Mouse (Mus musculus) forebrain, embryonic 14.5 days (tissue): Measurements from ENCODE around the gene Dip2b. TPM values are rescaled to one million over a fixed set of nuclear protein-coding genes. Genes with fewer than 3 reads are reported as not detected.

Experiments used
- ATAC-seq: fragments of 200-750 bp; cut with Nextera tagmentation; 2 replicates; pipeline ENCODE4 v1.8.0; 2017; ENCODE audit warnings: mild to moderate bottlenecking, moderate library complexity
- DNase-seq: peaks from one replicate; pipeline ENCODE4 v3.0.0-alpha.2; 2015; ENCODE audit warnings: low spot score
- H3K27ac ChIP-seq: fragments of 300-500 bp; sonication (generic); 2 replicates; pipeline ENCODE4 v1.5.1; 2014; ENCODE audit warnings: low read depth, mild to moderate bottlenecking, control low read depth, low read length, moderate library complexity
- H3K27me3 ChIP-seq: fragments of 300-500 bp; sonication (generic); replicated peaks from 2 replicates; pipeline ENCODE4 v1.6.1; 2014; ENCODE audit warnings: low read length, control low read depth, mixed read lengths; ENCODE audit not compliant: control insufficient read depth, insufficient read depth
- H3K36me3 ChIP-seq: fragments of 300-500 bp; sonication (generic); 2 replicates; pipeline ENCODE4 v1.6.1; 2014; ENCODE audit warnings: low read length, control low read depth; ENCODE audit not compliant: control insufficient read depth, insufficient read depth
- H3K4me1 ChIP-seq: fragments of 300-500 bp; sonication (generic); 2 replicates; pipeline ENCODE4 v1.6.1; 2014; ENCODE audit warnings: antibody characterized with exemption, low read length, control low read depth; ENCODE audit not compliant: control insufficient read depth, insufficient read depth
- H3K4me2 ChIP-seq: fragments of 300-500 bp; sonication (generic); 2 replicates; pipeline ENCODE4 v1.6.1; 2014; ENCODE audit warnings: mild to moderate bottlenecking, control low read depth, low read length
- H3K4me3 ChIP-seq: fragments of 300-500 bp; sonication (generic); 2 replicates; pipeline ENCODE4 v1.5.1; 2014; ENCODE audit warnings: low read depth, low read length, control low read depth
- H3K9ac ChIP-seq: fragments of 300-500 bp; sonication (generic); 2 replicates; pipeline ENCODE4 v1.6.1; 2014; ENCODE audit warnings: mild to moderate bottlenecking, low read length, control low read depth, moderate library complexity
- H3K9me3 ChIP-seq: fragments of 300-500 bp; sonication (generic); replicated peaks from 2 replicates; pipeline ENCODE4 v1.6.1; 2016; ENCODE audit warnings: low read length, control low read depth, mixed read lengths; ENCODE audit not compliant: control insufficient read depth
- WGBS: fragments of 180-500 bp; shearing (Covaris S2); extraction: QIAGEN DNeasy Blood & Tissue Kit; methylation state at CpG from one replicate; pipeline ENCODE4 v1.1.7; 2014; 5-methylcytosine and 5-hydroxymethylcytosine counted together
- polyA plus RNA-seq: library from polyadenylated mRNA; unstranded; fragments of >200 nt; fragmentation: Nextera tagmentation; extraction: Ambion mirVana; gene quantifications from 2 replicates; pipeline ENCODE4 v1.2.1, GENCODE M21; 2014

Dip2b gene
- polyA plus RNA-seq, 1 experiment from 2014 or later: 16.3 TPM

- H3K9ac ChIP-seq: no peak overlapping the region
- H3K27ac ChIP-seq: no peak overlapping the region
- no peaks in the 10 kb centered on the region for H3K4me1 ChIP-seq
- 93% methylated on average over 5 of the region's 5 CpGs for WGBS
- H3K36me3 ChIP-seq: peaks cover 93% of the 10 kb centered on the region
- DNase-seq (peak; percentile 10), ATAC-seq (no peak)
- no peak overlapping the region for H3K4me2 ChIP-seq
- no peaks in the 10 kb centered on the region for H3K27me3 ChIP-seq
- no peaks in the 10 kb centered on the region for H3K9me3 ChIP-seq
- H3K4me3 ChIP-seq: no peak overlapping the region
Observed at GRCm38 (mm10) chr15:100188542-100188941, 150.1 kb downstream of the Dip2b start.

GRCm38 (mm10) chr15:100188962-100189404 lies 150.5 kb downstream of the Dip2b start:
- no peak overlapping the region for H3K9ac ChIP-seq
- peaks cover 94% of the 10 kb centered on the region for H3K36me3 ChIP-seq
- ATAC-seq (no peak), DNase-seq (no peak)
- no peaks in the 10 kb centered on the region for H3K4me1 ChIP-seq
- 88% methylated on average over 14 of the region's 14 CpGs for WGBS
- no peak overlapping the region for H3K27ac ChIP-seq
- H3K27me3 ChIP-seq: no peaks in the 10 kb centered on the region
- no peaks in the 10 kb centered on the region for H3K9me3 ChIP-seq
- no peak overlapping the region for H3K4me3 ChIP-seq
- no peak overlapping the region for H3K4me2 ChIP-seq

GRCm38 (mm10) chr15:100190083-100190482 lies 151.6 kb downstream of the Dip2b start:
- no peak for DNase-seq
- Histone ChIP-seq H3K36me3 (peaks cover 95% of the 10 kb centered on the region), H3K4me2 (no peak overlapping the region), H3K4me1 (no peaks in the 10 kb centered on the region), H3K9me3 (no peaks in the 10 kb centered on the region), H3K4me3 (no peak overlapping the region), H3K27me3 (no peaks in the 10 kb centered on the region), H3K27ac (no peak overlapping the region), H3K9ac (no peak overlapping the region)
- ATAC-seq: no peak
- WGBS: 95% methylated on average over 5 of the region's 5 CpGs

GRCm38 (mm10) chr15:100198983-100199745 lies 160.7 kb downstream of the Dip2b start:
- no peak for DNase-seq
- H3K36me3 ChIP-seq: peaks cover 91% of the 10 kb centered on the region
- WGBS: 90% methylated on average over 11 of the region's 11 CpGs

GRCm38 (mm10) chr15:100199790-100200189 lies 161.3 kb downstream of the Dip2b start:
- ATAC-seq: no peak
- peaks cover 91% of the 10 kb centered on the region for H3K36me3 ChIP-seq
- H3K4me3 ChIP-seq: no peak overlapping the region
- no peak overlapping the region for H3K27ac ChIP-seq
- H3K9ac ChIP-seq: no peak overlapping the region
- H3K4me1 ChIP-seq: no peaks in the 10 kb centered on the region
- no peak for DNase-seq
- no peaks in the 10 kb centered on the region for H3K27me3 ChIP-seq
- 81% methylated on average over 3 of the region's 3 CpGs for WGBS
- no peak overlapping the region for H3K4me2 ChIP-seq
- H3K9me3 ChIP-seq: no peaks in the 10 kb centered on the region

More at GRCm38 (mm10) chr15:100198983-100199745, 160.7 kb downstream of the Dip2b start:
- H3K4me2 ChIP-seq: no peak overlapping the region
- H3K9ac ChIP-seq: no peak overlapping the region
- no peaks in the 10 kb centered on the region for H3K4me1 ChIP-seq
- ATAC-seq: no peak
- H3K27me3 ChIP-seq: no peaks in the 10 kb centered on the region
- H3K4me3 ChIP-seq: no peak overlapping the region
- no peak overlapping the region for H3K27ac ChIP-seq
- H3K9me3 ChIP-seq: no peaks in the 10 kb centered on the region

GRCm38 (mm10) chr15:100201806-100202205 lies 163.3 kb downstream of the Dip2b start:
- no peaks in the 10 kb centered on the region for H3K4me1 ChIP-seq
- no peaks in the 10 kb centered on the region for H3K27me3 ChIP-seq
- no peak overlapping the region for H3K9ac ChIP-seq
- H3K36me3 ChIP-seq: peaks cover 91% of the 10 kb centered on the region
- WGBS: 95% methylated on average over 3 of the region's 3 CpGs
- no peak overlapping the region for H3K27ac ChIP-seq
- no peak for ATAC-seq
- no peaks in the 10 kb centered on the region for H3K9me3 ChIP-seq
- H3K4me2 ChIP-seq: no peak overlapping the region
- no peak overlapping the region for H3K4me3 ChIP-seq
- DNase-seq: no peak

GRCm38 (mm10) chr15:100202431-100203015 lies 164.1 kb downstream of the Dip2b start:
- WGBS: 90% methylated on average over 4 of the region's 4 CpGs
- ATAC-seq (no peak), DNase-seq (no peak)
- H3K4me1 ChIP-seq: no peaks in the 10 kb centered on the region
- H3K36me3 ChIP-seq: peaks cover 91% of the 10 kb centered on the region
- no peak overlapping the region for H3K9ac ChIP-seq
- H3K9me3 ChIP-seq: no peaks in the 10 kb centered on the region
- no peak overlapping the region for H3K27ac ChIP-seq
- H3K4me3 ChIP-seq: no peak overlapping the region
- H3K4me2 ChIP-seq: no peak overlapping the region
- H3K27me3 ChIP-seq: no peaks in the 10 kb centered on the region

- Histone ChIP-seq H3K4me1 (no peaks in the 10 kb centered on the region), H3K36me3 (peaks cover 91% of the 10 kb centered on the region)
Observed at GRCm38 (mm10) chr15:100204574-100204973, 166.1 kb downstream of the Dip2b start.

GRCm38 (mm10) chr15:100210013-100210412 lies 171.5 kb downstream of the Dip2b start:
- Histone ChIP-seq H3K4me1 (no peaks in the 10 kb centered on the region), H3K9me3 (no peaks in the 10 kb centered on the region), H3K27me3 (no peaks in the 10 kb centered on the region), H3K4me3 (no peak overlapping the region), H3K9ac (no peak overlapping the region), H3K36me3 (peaks cover 93% of the 10 kb centered on the region), H3K4me2 (no peak overlapping the region), H3K27ac (no peak overlapping the region)
- WGBS: 95% methylated on average over 3 of the region's 3 CpGs
- ATAC-seq: no peak
- DNase-seq: no peak

More at GRCm38 (mm10) chr15:100204574-100204973, 166.1 kb downstream of the Dip2b start:
- no peak overlapping the region for H3K9ac ChIP-seq
- DNase-seq: no peak
- 95% methylated on average over 1 of the region's 1 CpGs for WGBS
- no peak overlapping the region for H3K27ac ChIP-seq
- no peak overlapping the region for H3K4me2 ChIP-seq
- no peak overlapping the region for H3K4me3 ChIP-seq
- H3K27me3 ChIP-seq: no peaks in the 10 kb centered on the region
- no peaks in the 10 kb centered on the region for H3K9me3 ChIP-seq
- ATAC-seq: no peak
